Mouse (Mus musculus): ENCODE measurements at regions not wholly inside any gene's neighbourhood (a gene's known extent, or its start where the extent isn't known, plus 50 kb on each side); places are given as distances from the start of the nearest gene placed in this dataset.

DNA sequence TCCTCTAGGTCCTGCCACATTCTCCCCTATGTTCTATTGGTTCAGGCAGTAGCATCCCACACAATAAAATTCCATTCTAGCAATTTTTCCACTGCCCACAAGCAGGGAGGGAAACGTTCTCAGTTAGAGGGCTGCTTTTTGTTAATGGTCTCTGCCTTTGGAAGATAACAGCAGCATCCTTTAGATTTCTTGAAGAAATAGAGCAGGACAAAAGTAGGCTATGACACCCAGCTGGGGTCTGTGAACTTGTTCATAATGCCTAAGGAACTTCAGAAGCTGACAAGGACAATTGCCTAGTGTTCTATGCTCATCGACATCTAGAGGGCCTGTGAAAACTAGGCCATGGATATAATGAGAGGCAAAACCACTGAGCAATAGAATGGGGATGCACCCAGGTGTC lies 174.2 kb upstream of the Ercc4 start:
- no peak overlapping the region for H3K4me2 ChIP-seq
- ATAC-seq (ENCODE audit: borderline replicate concordance, extremely low read depth, low FRiP score, low TSS enrichment) = no peak
- H3K4me1 ChIP-seq = no peaks in the 10 kb centered on the region
- WGBS = 78% methylated on average over 2 of the region's 2 CpGs
- no peaks in the 10 kb centered on the region for H3K36me3 ChIP-seq
- H3K9ac ChIP-seq = no peak overlapping the region
- no peak overlapping the region for H3K27ac ChIP-seq
- no peaks in the 10 kb centered on the region for H3K27me3 ChIP-seq
- H3K4me3 ChIP-seq = no peak overlapping the region
- no peaks in the 10 kb centered on the region for H3K9me3 ChIP-seq

- H3K4me3 ChIP-seq = no peak overlapping the region
- WGBS = 83% methylated on average over 2 of the region's 2 CpGs
- H3K4me2 ChIP-seq = no peak overlapping the region
- no peaks in the 10 kb centered on the region for H3K27me3 ChIP-seq
- H3K36me3 ChIP-seq = no peaks in the 10 kb centered on the region
- no peak overlapping the region for H3K9ac ChIP-seq
- ATAC-seq (ENCODE audit: borderline replicate concordance, extremely low read depth, low FRiP score, low TSS enrichment) = no peak
- H3K4me1 ChIP-seq = no peaks in the 10 kb centered on the region
- H3K9me3 ChIP-seq = no peaks in the 10 kb centered on the region
- H3K27ac ChIP-seq = no peak overlapping the region
Observed at GRCm38 (mm10) chr16:12936571-12936970, 172.9 kb upstream of the Ercc4 start.

GRCm38 (mm10) chr16:12938563-12938962 lies 170.9 kb upstream of the Ercc4 start:
- Histone ChIP-seq H3K9ac (no peak overlapping the region), H3K27ac (no peak overlapping the region), H3K4me3 (no peak overlapping the region), H3K9me3 (no peaks in the 10 kb centered on the region), H3K27me3 (no peaks in the 10 kb centered on the region), H3K4me1 (no peaks in the 10 kb centered on the region), H3K36me3 (no peaks in the 10 kb centered on the region), H3K4me2 (no peak overlapping the region)
- WGBS = 85% methylated on average over 2 of the region's 2 CpGs
- no peak for ATAC-seq (ENCODE audit: borderline replicate concordance, extremely low read depth, low FRiP score, low TSS enrichment)

GRCm38 (mm10) chr16:12951176-12951575 lies 158.3 kb upstream of the Ercc4 start:
- 75% methylated on average over 5 of the region's 5 CpGs for WGBS
- Histone ChIP-seq H3K27ac (no peak overlapping the region), H3K27me3 (no peaks in the 10 kb centered on the region), H3K36me3 (no peaks in the 10 kb centered on the region), H3K4me2 (no peak overlapping the region), H3K9ac (no peak overlapping the region), H3K9me3 (no peaks in the 10 kb centered on the region), H3K4me3 (no peak overlapping the region), H3K4me1 (no peaks in the 10 kb centered on the region)
- ATAC-seq (ENCODE audit: borderline replicate concordance, extremely low read depth, low FRiP score, low TSS enrichment) = no peak

GRCm38 (mm10) chr16:12954028-12954427 lies 155.5 kb upstream of the Ercc4 start:
- Histone ChIP-seq H3K9me3 (no peaks in the 10 kb centered on the region), H3K4me3 (no peak overlapping the region), H3K9ac (no peak overlapping the region), H3K4me1 (no peaks in the 10 kb centered on the region), H3K4me2 (no peak overlapping the region), H3K27ac (no peak overlapping the region), H3K27me3 (no peaks in the 10 kb centered on the region), H3K36me3 (no peaks in the 10 kb centered on the region)
- 43% methylated on average over 8 of the region's 8 CpGs for WGBS
- peak; percentile 23; the same call in 1 of the 2 replicates for ATAC-seq (ENCODE audit: borderline replicate concordance, extremely low read depth, low FRiP score, low TSS enrichment)

DNA sequence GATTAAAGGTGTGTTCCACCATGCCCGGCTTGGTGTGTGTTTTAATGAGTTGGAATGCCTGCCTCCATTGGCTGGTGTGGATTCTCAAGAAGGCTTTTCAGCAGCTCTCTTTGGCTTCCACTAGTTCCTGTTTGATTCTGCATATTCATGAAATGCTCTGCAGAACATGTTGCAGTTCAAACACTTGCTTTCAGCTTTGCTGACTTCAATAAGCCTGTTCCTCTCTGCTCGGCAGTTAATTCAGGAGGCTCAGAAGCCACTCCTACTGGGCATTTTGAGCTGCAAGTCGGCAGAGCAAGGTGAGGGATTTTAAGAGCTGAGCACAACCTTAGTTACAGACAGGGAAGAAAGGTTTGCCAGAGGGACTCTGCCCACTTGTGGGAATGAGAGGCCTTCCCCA lies 153.1 kb upstream of the Ercc4 start:
- H3K36me3 ChIP-seq = no peaks in the 10 kb centered on the region
- no peak overlapping the region for H3K9ac ChIP-seq
- H3K4me3 ChIP-seq = no peak overlapping the region
- no peaks in the 10 kb centered on the region for H3K9me3 ChIP-seq
- WGBS = 49% methylated on average over 3 of the region's 3 CpGs
- ATAC-seq (ENCODE audit: borderline replicate concordance, extremely low read depth, low FRiP score, low TSS enrichment) = no peak
- H3K4me2 ChIP-seq = no peak overlapping the region
- H3K27me3 ChIP-seq = no peaks in the 10 kb centered on the region
- no peaks in the 10 kb centered on the region for H3K4me1 ChIP-seq
- H3K27ac ChIP-seq = no peak overlapping the region

DNA sequence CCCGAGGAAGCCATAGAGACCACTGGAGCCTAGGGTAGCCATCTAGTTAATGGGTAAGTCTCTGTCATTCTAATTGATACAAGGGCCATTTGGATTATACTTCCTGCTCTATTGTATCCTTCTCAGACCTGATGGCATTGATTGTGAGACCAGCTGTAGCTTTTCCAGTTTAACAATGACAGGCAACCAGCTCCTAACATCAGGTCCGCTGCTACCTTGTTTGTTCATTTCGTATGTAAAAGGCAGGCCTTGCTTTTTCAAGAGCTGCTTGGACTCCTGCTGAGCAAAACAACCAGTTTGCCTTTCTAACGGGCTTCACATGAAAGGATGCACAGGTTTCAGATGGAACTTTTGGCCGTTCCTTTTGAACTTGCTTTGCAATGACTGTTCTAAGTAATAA lies 148.6 kb upstream of the Ercc4 start:
- 77% methylated on average over 5 of the region's 5 CpGs for WGBS
- no peaks in the 10 kb centered on the region for H3K4me1 ChIP-seq

GRCm38 (mm10) chr16:12982681-12983080 lies 126.8 kb upstream of the Ercc4 start:
- Histone ChIP-seq H3K4me2 (no peak overlapping the region), H3K27ac (no peak overlapping the region), H3K27me3 (no peaks in the 10 kb centered on the region), H3K9ac (no peak overlapping the region), H3K9me3 (no peaks in the 10 kb centered on the region), H3K4me1 (no peaks in the 10 kb centered on the region), H3K4me3 (no peak overlapping the region), H3K36me3 (no peaks in the 10 kb centered on the region)
- no peak for ATAC-seq (ENCODE audit: borderline replicate concordance, extremely low read depth, low FRiP score, low TSS enrichment)
- 70% methylated on average over 1 of the region's 1 CpGs for WGBS

More for the DNA sequence above, 148.6 kb upstream of the Ercc4 start:
- H3K36me3 ChIP-seq = no peaks in the 10 kb centered on the region
- H3K27me3 ChIP-seq = no peaks in the 10 kb centered on the region
- no peak overlapping the region for H3K9ac ChIP-seq
- ATAC-seq (ENCODE audit: borderline replicate concordance, extremely low read depth, low FRiP score, low TSS enrichment) = no peak
- H3K4me2 ChIP-seq = no peak overlapping the region
- no peaks in the 10 kb centered on the region for H3K9me3 ChIP-seq
- H3K4me3 ChIP-seq = no peak overlapping the region
- H3K27ac ChIP-seq = no peak overlapping the region

GRCm38 (mm10) chr16:13001288-13001880 lies 108.1 kb upstream of the Ercc4 start:
- Histone ChIP-seq H3K4me3 (no peak overlapping the region), H3K27me3 (no peaks in the 10 kb centered on the region)

GRCm38 (mm10) chr16:13012863-13013262 lies 96.6 kb upstream of the Ercc4 start:
- Histone ChIP-seq H3K4me1 (no peaks in the 10 kb centered on the region), H3K9me3 (no peaks in the 10 kb centered on the region), H3K27ac (no peak overlapping the region), H3K4me3 (no peak overlapping the region), H3K27me3 (no peaks in the 10 kb centered on the region), H3K4me2 (no peak overlapping the region), H3K9ac (no peak overlapping the region), H3K36me3 (no peaks in the 10 kb centered on the region)
- ATAC-seq (ENCODE audit: borderline replicate concordance, extremely low read depth, low FRiP score, low TSS enrichment) = no peak
- WGBS = 73% methylated on average over 5 of the region's 5 CpGs

More at GRCm38 (mm10) chr16:13001288-13001880, 108.1 kb upstream of the Ercc4 start:
- no peak for ATAC-seq (ENCODE audit: borderline replicate concordance, extremely low read depth, low FRiP score, low TSS enrichment)
- Histone ChIP-seq H3K4me1 (no peaks in the 10 kb centered on the region), H3K9ac (no peak overlapping the region), H3K9me3 (no peaks in the 10 kb centered on the region), H3K36me3 (no peaks in the 10 kb centered on the region), H3K27ac (no peak overlapping the region), H3K4me2 (no peak overlapping the region)
- WGBS = 28% methylated on average over 1 of the region's 1 CpGs

- Histone ChIP-seq H3K9me3 (no peaks in the 10 kb centered on the region), H3K27ac (no peak overlapping the region), H3K27me3 (no peaks in the 10 kb centered on the region), H3K36me3 (no peaks in the 10 kb centered on the region), H3K4me3 (no peak overlapping the region), H3K4me2 (no peak overlapping the region), H3K9ac (no peak overlapping the region), H3K4me1 (no peaks in the 10 kb centered on the region)
- ATAC-seq (ENCODE audit: borderline replicate concordance, extremely low read depth, low FRiP score, low TSS enrichment) = no peak
- 48% methylated on average over 10 of the region's 10 CpGs for WGBS
Observed at GRCm38 (mm10) chr16:13013891-13014644, 95.4 kb upstream of the Ercc4 start.

- no peak overlapping the region for H3K27ac ChIP-seq
- H3K9me3 ChIP-seq = no peaks in the 10 kb centered on the region
- H3K4me1 ChIP-seq = no peaks in the 10 kb centered on the region
- H3K4me3 ChIP-seq = no peak overlapping the region
- peaks cover 4% of the 10 kb centered on the region; the same call in 1 of the 2 replicates for H3K27me3 ChIP-seq
- WGBS = 48% methylated on average over 4 of the region's 4 CpGs
- H3K36me3 ChIP-seq = no peaks in the 10 kb centered on the region
- no peak overlapping the region for H3K9ac ChIP-seq
- no peak overlapping the region for H3K4me2 ChIP-seq
- ATAC-seq (ENCODE audit: borderline replicate concordance, extremely low read depth, low FRiP score, low TSS enrichment) = no peak
Observed at GRCm38 (mm10) chr16:13022875-13023274, 86.6 kb upstream of the Ercc4 start.

All from lung, embryonic 15.5 days (tissue).